In the genomic region with DNA sequence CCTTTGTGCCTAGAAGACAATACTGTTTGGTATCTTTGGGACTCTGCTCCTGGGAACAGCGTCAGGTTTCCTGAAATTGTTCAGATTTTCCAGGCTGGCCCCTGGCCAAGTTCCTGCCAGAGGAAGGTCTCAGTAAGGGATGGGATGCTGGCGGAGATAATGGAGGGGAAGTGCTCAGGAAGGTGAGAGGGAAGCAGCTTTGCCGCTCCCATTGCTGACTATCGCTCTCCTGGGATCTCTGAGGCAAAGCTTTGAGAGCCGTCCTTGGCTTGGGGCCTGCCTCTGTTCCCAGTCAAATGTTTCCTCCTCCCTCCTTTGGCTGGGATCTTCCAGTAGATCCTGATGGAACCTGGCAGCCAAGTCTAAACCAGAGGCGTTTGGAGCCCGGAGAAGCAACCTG, we compare ENCODE assay signal across 7 mouse cellular contexts. TPM values are rescaled to one million over a fixed set of nuclear protein-coding genes. Genes with fewer than 3 reads are reported as not detected.
DNase-seq lines count a peak whose midpoint lies in the region; ATAC-seq lines count a peak whose summit lies in the region.

No protein-coding gene starts in this region.

- H3K27me3 ChIP-seq in embryonic facial prominence, embryonic 14.5 days (replicated peaks; ENCODE audit: control insufficient read depth, insufficient read depth, low read length): no peaks in the 10 kb centered on the region

- H3K9me3 ChIP-seq in embryonic facial prominence, embryonic 14.5 days (ENCODE audit: control insufficient read depth, low read length): no peaks in the 10 kb centered on the region

- peaks cover 1% of the 10 kb centered on the region; the same call in 1 of the 2 replicates for H3K36me3 ChIP-seq in embryonic facial prominence, embryonic 14.5 days (ENCODE audit: control insufficient read depth, insufficient read depth, low read length)

- intact Hi-C loops in heart, postnatal 36 days (cut with DNase I): loop anchor here (1.0 to 2.0 kb wide), 2 partner anchors 14 to 51 kb away; no protein-coding TSS in a partner anchor
- intact Hi-C loops in left cerebral cortex, postnatal 36 days (cut with DNase I): no loop called here

- H3K4me2 ChIP-seq in embryonic facial prominence, embryonic 14.5 days (ENCODE audit: low read depth, low read length): 0 out of 2 replicates have a peak overlapping the region, but pooled peaks have one; percentile 9

- H3K4me3 ChIP-seq in embryonic facial prominence, embryonic 14.5 days (ENCODE audit: low read depth, low read length): no peak overlapping the region

- H3K4me1 ChIP-seq in embryonic facial prominence, embryonic 14.5 days (ENCODE audit: control insufficient read depth, insufficient read depth, low read length): peaks cover 23% of the 10 kb centered on the region

- peak; percentile 33 for DNase-seq in urinary bladder, adult 2 months (ENCODE audit: low spot score)
- no peak for DNase-seq in urinary bladder, postnatal 10 days (ENCODE audit: low spot score)
- DNase-seq in embryonic facial prominence, embryonic 14.5 days (ENCODE audit: low spot score): peak; percentile 78
- DNase-seq in heart, postnatal 36 days: peak; percentile 82 to 86
- peak; percentile 33 to 55 for DNase-seq in left cerebral cortex, postnatal 36 days (ENCODE audit: low spot score in 2 of 2)
- DNase-seq in right cerebral cortex, postnatal 25 days: peak; percentile 37

- no peak overlapping the region for H3K9ac ChIP-seq in embryonic facial prominence, embryonic 14.5 days (ENCODE audit: low read depth, low read length)

- peak overlapping the region; percentile 54; the same call in 1 of the 2 replicates for H3K27ac ChIP-seq in embryonic facial prominence, embryonic 14.5 days (replicated peaks; ENCODE audit: low read depth, low read length)

- WGBS in embryonic facial prominence, embryonic 14.5 days: 42% methylated on average over 7 of the region's 7 CpGs

- no peak for ATAC-seq in embryonic facial prominence, embryonic 14.5 days (ENCODE audit: low read depth)
- ATAC-seq in monocyte, adult 5-6 weeks (replicated peaks; ENCODE audit: insufficient number of reproducible peaks, low FRiP score, low TSS enrichment, poor library complexity, severe bottlenecking): no peak

RNA-seq across cellular contexts. Expression of gene Ppp1r2, which starts 1.5 kb away (rescaled TPM):
- 72.3 and 91.1 TPM in 2 replicates for polyA plus RNA-seq in urinary bladder, adult 2 months (2012; rRNA removed)
- 106 TPM in 2 replicates for polyA plus RNA-seq in embryonic facial prominence, embryonic 14.5 days (2014; fragmentation: Nextera tagmentation; extraction: Ambion mirVana)
- total RNA-seq in heart, postnatal 36 days (2021): 10 to 100 TPM; 82.1 to 83.7 TPM
- total RNA-seq in left cerebral cortex, postnatal 36 days (2021): 100 to 1,000 TPM in 1 of 2 experiments, 10 to 100 TPM in 1; 84.3 to 122 TPM
- total RNA-seq in monocyte, adult 5-6 weeks (2017): 79.6 to 110 TPM (median 91.3 TPM) in 3 replicates

RNA-seq across cellular contexts. Expression of gene Apod, which starts 38.1 kb away (rescaled TPM):
- 38.4 and 57.2 TPM in 2 replicates for polyA plus RNA-seq in urinary bladder, adult 2 months (2012; rRNA removed)
- polyA plus RNA-seq in embryonic facial prominence, embryonic 14.5 days (2014; fragmentation: Nextera tagmentation; extraction: Ambion mirVana): 63.0 and 64.0 TPM in 2 replicates
- total RNA-seq in heart, postnatal 36 days (2021): 1 to 10 TPM; 3.8 to 7.2 TPM
- 100 to 1,000 TPM; 143 to 155 TPM for total RNA-seq in left cerebral cortex, postnatal 36 days (2021)
- not detected in 3 replicates for total RNA-seq in monocyte, adult 5-6 weeks (2017)

Comparison
In these comparisons a context has a peak if more than half of its experiments do, and no peak if none do; other contexts are left out.
1. RNA of gene Apod, which starts 38.1 kb away (total RNA-seq): 143 to 155 TPM in left cerebral cortex, postnatal 36 days; 3.8 to 7.2 TPM in heart, postnatal 36 days and not detected in monocyte, adult 5-6 weeks; every median in the first group is over 10 times any median in the second.